Mouse (Mus musculus) myocyte (in vitro differentiated cells): Measurements from ENCODE around the gene Cep95. TPM values are rescaled to one million over a fixed set of nuclear protein-coding genes. Genes with fewer than 3 reads are reported as not detected.
"Not testable (repeated sequence)": the region's sequence is repeated elsewhere in the genome, so short reads cannot be mapped to it uniquely, and the experiment has no call there.

Experiments used
- H3K27me3 ChIP-seq: one replicate; pipeline ENCODE4 v1.6.1; 2011; ENCODE audit not compliant: control insufficient read depth, insufficient read depth, insufficient read length
- H3K36me3 ChIP-seq: one replicate; pipeline ENCODE4 v1.6.1; 2011; ENCODE audit not compliant: control insufficient read depth, insufficient read depth
- H3K4me2 ChIP-seq: one replicate; pipeline ENCODE4 v1.6.1; 2011; ENCODE audit warnings: low read depth, control low read depth
- H3K4me3 ChIP-seq: one replicate; pipeline ENCODE4 v1.5.1; 2011; ENCODE audit warnings: mild to moderate bottlenecking, control low read depth, moderate library complexity
- H3K79me2 ChIP-seq: one replicate; pipeline ENCODE4 v1.6.1; 2011; ENCODE audit not compliant: control insufficient read depth, insufficient read depth
- H3ac ChIP-seq: one replicate; pipeline ENCODE4 v1.6.1; 2011; ENCODE audit not compliant: control insufficient read depth, insufficient read length
- CEBPB ChIP-seq: IDR thresholded peaks from 2 replicates; pipeline ENCODE4 v1.6.1; 2011; ENCODE audit warnings: mild to moderate bottlenecking, moderate library complexity; ENCODE audit not compliant: poor library complexity, insufficient read depth, severe bottlenecking
- E2F4 ChIP-seq: IDR thresholded peaks from one replicate; pipeline ENCODE4 v1.6.1; 2011; ENCODE audit warnings: mild to moderate bottlenecking, control low read depth, moderate library complexity; ENCODE audit not compliant: insufficient read depth
- MAX ChIP-seq: IDR thresholded peaks from one replicate; pipeline ENCODE4 v1.6.1; 2011; ENCODE audit warnings: low read depth, mild to moderate bottlenecking, control low read depth
- MYOD1 ChIP-seq, 3 experiments: IDR thresholded peaks; one replicate each; pipeline ENCODE4 v1.6.1; 2011; ENCODE audit warnings: control low read depth in 2 of 3, low read depth in 2 of 3, mild to moderate bottlenecking in 2 of 3, moderate library complexity in 1 of 3; ENCODE audit not compliant: insufficient read length in 2 of 3, control insufficient read depth in 1 of 3
- MYOG ChIP-seq, 3 experiments: IDR thresholded peaks; one replicate each; pipeline ENCODE4 v1.6.1; 2011; ENCODE audit warnings: control low read depth in 2 of 3, low read depth in 2 of 3, mild to moderate bottlenecking in 2 of 3; ENCODE audit not compliant: insufficient read length in 2 of 3, control insufficient read depth in 1 of 3, insufficient read depth in 1 of 3
- POLR2A ChIP-seq: IDR thresholded peaks from one replicate; pipeline ENCODE4 v1.6.1; 2011; ENCODE audit warnings: low read depth, mild to moderate bottlenecking, control low read depth, moderate library complexity; ENCODE audit not compliant: insufficient read length
- POLR2AphosphoS2 ChIP-seq: IDR thresholded peaks from one replicate; pipeline ENCODE4 v1.6.1; 2011; ENCODE audit warnings: low read depth, control low read depth; ENCODE audit not compliant: insufficient read length
- REST ChIP-seq: IDR thresholded peaks from one replicate; pipeline ENCODE4 v1.6.1; 2011; ENCODE audit warnings: mild to moderate bottlenecking, control low read depth, moderate library complexity; ENCODE audit not compliant: insufficient read depth, insufficient read length
- SRF ChIP-seq: IDR thresholded peaks from one replicate; pipeline ENCODE4 v1.6.1; 2011; ENCODE audit warnings: low read depth; ENCODE audit not compliant: control insufficient read depth, insufficient read length
- TCF12 ChIP-seq: IDR thresholded peaks from one replicate; pipeline ENCODE4 v1.6.1; 2011; ENCODE audit warnings: mild to moderate bottlenecking, control low read depth; ENCODE audit not compliant: poor library complexity, insufficient read depth, severe bottlenecking
- TCF3 ChIP-seq: IDR thresholded peaks from one replicate; pipeline ENCODE4 v1.6.1; 2011; ENCODE audit warnings: low read depth, control low read depth; ENCODE audit not compliant: insufficient read length
- USF1 ChIP-seq: IDR thresholded peaks from one replicate; pipeline ENCODE4 v1.6.1; 2011; ENCODE audit warnings: low read depth, mild to moderate bottlenecking, control low read depth, moderate library complexity
- polyA plus RNA-seq: library from polyadenylated mRNA; unstranded; fragments of >200 nt; fragmentation: generic; extraction: Trizol; gene quantifications from one replicate; pipeline ENCODE4 v1.2.1, GENCODE M21; 2012; ENCODE audit warnings: missing spikeins

Cep95 gene
- polyA plus RNA-seq, 1 experiment: 3.5 TPM

GRCm38 (mm10) chr11:106744949-106745348 lies 44.1 kb upstream of the Cep95 start:
- TF ChIP-seq TCF12 (no peak), SRF (no peak), POLR2A (no peak), MAX (no peak), USF1 (no peak), MYOG (IDR thresholded peaks at IDR 0.05; ENCODE audit: control insufficient read depth in 1 of 3, insufficient read depth in 1 of 3, insufficient read length in 2 of 3, low read depth in 2 of 3) (no peak), E2F4 (no peak), POLR2AphosphoS2 (no peak), REST (no peak), MYOD1 (IDR thresholded peaks at IDR 0.05; ENCODE audit: control insufficient read depth in 1 of 3, insufficient read length in 2 of 3, low read depth in 2 of 3) (no peak), TCF3 (no peak), CEBPB (no peak)
- H3ac ChIP-seq: no peak overlapping the region
- H3K4me2 ChIP-seq: no peak overlapping the region
- no peaks in the 10 kb centered on the region for H3K79me2 ChIP-seq
- H3K36me3 ChIP-seq: no peaks in the 10 kb centered on the region
- no peak overlapping the region for H3K4me3 ChIP-seq
- no peaks in the 10 kb centered on the region for H3K27me3 ChIP-seq

GRCm38 (mm10) chr11:106749557-106750120 lies 39.4 kb upstream of the Cep95 start:
- not testable (repeated sequence) for H3K36me3 ChIP-seq, H3K79me2 ChIP-seq, H3K4me3 ChIP-seq, H3K27me3 ChIP-seq, H3K4me2 ChIP-seq, H3ac ChIP-seq

GRCm38 (mm10) chr11:106750121-106750751 lies 38.8 kb upstream of the Cep95 start, which contains the start of gene Pecam1:
TSS of gene Pecam1 (minus strand) at chr11:106750628.
- no peaks in the 10 kb centered on the region for H3K36me3 ChIP-seq
- peak within 1 kb of the TSS; percentile 2 for H3K4me3 ChIP-seq
- TF ChIP-seq USF1: no peak
- TF ChIP-seq SRF: no peak
- no peak for TF ChIP-seq REST
- no peak for TF ChIP-seq MYOD1 (IDR thresholded peaks at IDR 0.05; ENCODE audit: control insufficient read depth in 1 of 3, insufficient read length in 2 of 3, low read depth in 2 of 3)
- TF ChIP-seq TCF3: no peak
- no peak for TF ChIP-seq POLR2AphosphoS2
- peak within 1 kb of the TSS; percentile 58 for H3K4me2 ChIP-seq
- H3ac ChIP-seq: no peak within 1 kb of the TSS
- no peaks in the 10 kb centered on the region for H3K27me3 ChIP-seq
- no peaks in the 10 kb centered on the region for H3K79me2 ChIP-seq

- Histone ChIP-seq H3K36me3 (no peaks in the 10 kb centered on the region), H3K4me3 (peak within 1 kb of the TSS; percentile 2), H3K27me3 (no peaks in the 10 kb centered on the region), H3ac (no peak within 1 kb of the TSS), H3K4me2 (peak within 1 kb of the TSS; percentile 58), H3K79me2 (no peaks in the 10 kb centered on the region)
- TF ChIP-seq REST: no peak
- no peak for TF ChIP-seq SRF
- no peak for TF ChIP-seq MAX
- TF ChIP-seq MYOG (IDR thresholded peaks at IDR 0.05; ENCODE audit: control insufficient read depth in 1 of 3, insufficient read depth in 1 of 3, insufficient read length in 2 of 3, low read depth in 2 of 3): no peak
- TF ChIP-seq CEBPB: no peak
- TF ChIP-seq TCF12: peak; percentile 15
- TF ChIP-seq E2F4: no peak
- TF ChIP-seq USF1: no peak
- TF ChIP-seq TCF3: no peak
- peak; percentile 7 to 81 (median 76) for TF ChIP-seq MYOD1 (IDR thresholded peaks at IDR 0.05; ENCODE audit: control insufficient read depth in 1 of 3, insufficient read length in 2 of 3, low read depth in 2 of 3)
- TF ChIP-seq POLR2A: no peak
- no peak for TF ChIP-seq POLR2AphosphoS2
These were observed 37.7 kb upstream of the Cep95 start, which contains the start of gene Milr1 for GRCm38 (mm10) chr11:106751039-106752018. TSS of gene Milr1 (plus strand) at chr11:106751226.

- no peak overlapping the region for H3ac ChIP-seq
- TF ChIP-seq TCF3: no peak
- TF ChIP-seq MYOG (IDR thresholded peaks at IDR 0.05; ENCODE audit: control insufficient read depth in 1 of 3, insufficient read depth in 1 of 3, insufficient read length in 2 of 3, low read depth in 2 of 3): no peak
- no peaks in the 10 kb centered on the region for H3K36me3 ChIP-seq
- H3K4me3 ChIP-seq: peak overlapping the region; percentile 2
- peak overlapping the region; percentile 58 for H3K4me2 ChIP-seq
- no peaks in the 10 kb centered on the region for H3K79me2 ChIP-seq
- no peaks in the 10 kb centered on the region for H3K27me3 ChIP-seq
These were observed 36.9 kb upstream of the Cep95 start for GRCm38 (mm10) chr11:106752103-106752502.
